Mouse (Mus musculus): Measurements from ENCODE around the gene Olfr659.

The Olfr659 gene

GRCm38 (mm10) chr7:104666453-104666852, at the start of gene Olfr659:
Gene Olfr659 (plus strand): TSS chr7:104666753.
- no peak for DNase-seq (ENCODE audit: low spot score)

- DNase-seq (ENCODE audit: low spot score), result no peak
Observed at GRCm38 (mm10) chr7:104624494-104624893, 42.1 kb upstream of the Olfr659 start, which contains the start of gene Olfr657. Gene Olfr657 (plus strand): TSS chr7:104624794.

GRCm38 (mm10) chr7:104646841-104647482, 19.6 kb upstream of the Olfr659 start, which contains the start of gene Olfr658:
Gene Olfr658 (minus strand): TSS chr7:104647305.
- peak; percentile 7 for DNase-seq (ENCODE audit: low spot score)

- DNase-seq (ENCODE audit: low spot score), result no peak
Observed at GRCm38 (mm10) chr7:104686201-104686600, 19.6 kb downstream of the Olfr659 start, which contains the start of gene Olfr661. Gene Olfr661 (plus strand): TSS chr7:104686501.

All from spleen, adult 12 weeks (tissue).